Mouse (Mus musculus) liver, postnatal 0 days (tissue): ENCODE data around the gene Bhlha15.

Source experiments
- CTCF ChIP-seq: sonication (generic); IDR thresholded peaks from 2 replicates; pipeline ENCODE4 v1.5.1; 2016; ENCODE audit warnings: antibody characterized with exemption, low read depth
- EP300 ChIP-seq: IDR thresholded peaks from 2 replicates; pipeline ENCODE4 v1.6.1; 2016; ENCODE audit warnings: antibody characterized with exemption, low read depth, mild to moderate bottlenecking

DNA sequence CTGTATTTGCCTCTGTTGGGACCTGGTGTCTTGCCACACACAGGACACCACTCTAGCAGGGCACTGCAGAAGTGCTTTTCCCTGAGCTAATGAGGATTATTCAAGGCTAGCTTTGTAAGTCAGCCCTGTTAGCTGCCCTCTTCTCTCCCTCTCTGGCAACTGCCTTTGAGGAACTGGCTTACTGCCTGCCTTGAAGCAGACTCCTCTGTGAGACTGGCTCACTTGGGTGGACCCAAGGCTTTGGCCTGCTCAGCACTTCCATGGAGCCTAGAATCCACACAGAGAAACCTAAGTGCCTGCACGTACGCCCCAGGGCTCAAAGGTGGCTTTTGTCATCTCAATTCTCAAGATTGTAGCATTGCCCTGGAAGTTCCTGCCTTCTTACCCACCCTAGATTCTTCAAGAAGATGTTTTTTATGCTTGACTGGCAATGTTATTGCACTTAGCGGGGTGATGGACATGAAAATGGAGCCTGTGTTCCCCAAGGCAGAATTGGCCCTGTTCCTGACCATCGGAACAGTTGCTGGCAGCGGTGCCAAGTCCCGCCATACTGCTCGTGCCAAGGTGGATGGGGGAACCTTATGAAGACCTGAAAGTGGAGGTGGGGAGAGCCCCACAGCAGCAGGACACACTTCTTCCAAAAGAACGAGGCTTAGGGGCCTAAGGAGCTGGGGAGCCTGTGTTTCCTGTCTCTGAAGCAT lies 20.7 kb upstream of the Bhlha15 start:
- TF ChIP-seq CTCF (no peak), EP300 (no peak)
